Mouse (Mus musculus): ENCODE data around the gene Ccdc34. TPM values are rescaled to one million over a fixed set of nuclear protein-coding genes. Genes with fewer than 3 reads are reported as not detected.
"Not testable (repeated sequence)": the region's sequence is repeated elsewhere in the genome, so short reads cannot be mapped to it uniquely, and the experiment has no call there.

Ccdc34 gene
- polyA plus RNA-seq, 1 experiment from 2014 or later = 47.6 TPM

GRCm38 (mm10) chr2:110129396-110129795 lies 111.8 kb downstream of the Ccdc34 start:
- H3K27ac ChIP-seq = no peak overlapping the region
- no peak overlapping the region for H3K9ac ChIP-seq
- ATAC-seq (ENCODE audit: low FRiP score, low read depth) = no peak
- no peaks in the 10 kb centered on the region for H3K27me3 ChIP-seq
- H3K4me1 ChIP-seq = peaks cover 21% of the 10 kb centered on the region
- no peaks in the 10 kb centered on the region for H3K36me3 ChIP-seq
- H3K4me2 ChIP-seq (replicated peaks) = no peak overlapping the region
- H3K4me3 ChIP-seq = no peak overlapping the region
- 89% methylated on average over 2 of the region's 2 CpGs for WGBS
- H3K9me3 ChIP-seq = no peaks in the 10 kb centered on the region

- peaks cover 38% of the 10 kb centered on the region for H3K4me1 ChIP-seq
Observed at GRCm38 (mm10) chr2:110131573-110131972, 114.0 kb downstream of the Ccdc34 start.

GRCm38 (mm10) chr2:110133356-110134115 lies 115.9 kb downstream of the Ccdc34 start:
- Histone ChIP-seq H3K36me3 (no peaks in the 10 kb centered on the region), H3K4me1 (peaks cover 43% of the 10 kb centered on the region), H3K4me3 (no peak overlapping the region), H3K9ac (no peak overlapping the region), H3K27me3 (no peaks in the 10 kb centered on the region), H3K4me2 (replicated peaks) (no peak overlapping the region), H3K27ac (no peak overlapping the region; the same call in 1 of the 2 replicates), H3K9me3 (no peaks in the 10 kb centered on the region)
- no peak for ATAC-seq (ENCODE audit: low FRiP score, low read depth)
- 70% methylated on average over 3 of the region's 3 CpGs for WGBS

More at GRCm38 (mm10) chr2:110131573-110131972, 114.0 kb downstream of the Ccdc34 start:
- H3K9ac ChIP-seq = no peak overlapping the region
- no peak overlapping the region for H3K4me2 ChIP-seq (replicated peaks)
- no peaks in the 10 kb centered on the region for H3K36me3 ChIP-seq
- ATAC-seq (ENCODE audit: low FRiP score, low read depth) = no peak
- WGBS = 39% methylated on average over 2 of the region's 2 CpGs
- no peak overlapping the region for H3K27ac ChIP-seq
- H3K4me3 ChIP-seq = no peak overlapping the region
- H3K27me3 ChIP-seq = no peaks in the 10 kb centered on the region
- no peaks in the 10 kb centered on the region for H3K9me3 ChIP-seq

- no peak overlapping the region for H3K4me3 ChIP-seq
- H3K27ac ChIP-seq = peak overlapping the region; percentile 28; the same call in 1 of the 2 replicates
- H3K9ac ChIP-seq = no peak overlapping the region
- H3K4me2 ChIP-seq (replicated peaks) = no peak overlapping the region
- ATAC-seq (ENCODE audit: low FRiP score, low read depth) = peak; percentile 86
- no peaks in the 10 kb centered on the region for H3K9me3 ChIP-seq
- H3K4me1 ChIP-seq = peaks cover 43% of the 10 kb centered on the region
- no peaks in the 10 kb centered on the region for H3K36me3 ChIP-seq
- H3K27me3 ChIP-seq = no peaks in the 10 kb centered on the region
- WGBS = 17% methylated on average over 2 of the region's 2 CpGs
Observed at GRCm38 (mm10) chr2:110134765-110135594, 117.4 kb downstream of the Ccdc34 start.

GRCm38 (mm10) chr2:110137291-110137690 lies 119.7 kb downstream of the Ccdc34 start:
- Histone ChIP-seq H3K4me3 (no peak overlapping the region), H3K36me3 (no peaks in the 10 kb centered on the region), H3K9ac (no peak overlapping the region), H3K27ac (no peak overlapping the region), H3K9me3 (no peaks in the 10 kb centered on the region), H3K4me1 (peaks cover 35% of the 10 kb centered on the region), H3K27me3 (no peaks in the 10 kb centered on the region), H3K4me2 (replicated peaks) (no peak overlapping the region)
- 62% methylated on average over 1 of the region's 1 CpGs for WGBS
- no peak for ATAC-seq (ENCODE audit: low FRiP score, low read depth)

GRCm38 (mm10) chr2:110138096-110138495 lies 120.5 kb downstream of the Ccdc34 start:
- Histone ChIP-seq H3K4me1 (peaks cover 29% of the 10 kb centered on the region), H3K9ac (no peak overlapping the region), H3K36me3 (no peaks in the 10 kb centered on the region), H3K4me2 (replicated peaks) (no peak overlapping the region), H3K27me3 (no peaks in the 10 kb centered on the region), H3K4me3 (no peak overlapping the region), H3K9me3 (no peaks in the 10 kb centered on the region), H3K27ac (no peak overlapping the region)
- ATAC-seq (ENCODE audit: low FRiP score, low read depth) = no peak
- 91% methylated on average over 1 of the region's 1 CpGs for WGBS

- not testable (repeated sequence) for H3K36me3 ChIP-seq; H3K4me3 ChIP-seq; H3K4me2 ChIP-seq (replicated peaks); ATAC-seq (ENCODE audit: low FRiP score, low read depth); H3K4me1 ChIP-seq; H3K27ac ChIP-seq; H3K27me3 ChIP-seq; H3K9me3 ChIP-seq; H3K9ac ChIP-seq
Observed at GRCm38 (mm10) chr2:110147980-110148379, 130.4 kb downstream of the Ccdc34 start.

GRCm38 (mm10) chr2:110149246-110149645 lies 131.6 kb downstream of the Ccdc34 start:
- H3K27me3 ChIP-seq = no peaks in the 10 kb centered on the region

GRCm38 (mm10) chr2:110156321-110156720 lies 138.7 kb downstream of the Ccdc34 start:
- WGBS = 91% methylated on average over 2 of the region's 2 CpGs
- ATAC-seq (ENCODE audit: low FRiP score, low read depth) = no peak
- Histone ChIP-seq H3K36me3 (no peaks in the 10 kb centered on the region), H3K4me3 (no peak overlapping the region), H3K4me1 (peaks cover 5% of the 10 kb centered on the region; the same call in 1 of the 2 replicates), H3K9me3 (peaks cover 7% of the 10 kb centered on the region; the same call in 1 of the 2 replicates), H3K27me3 (no peaks in the 10 kb centered on the region), H3K27ac (no peak overlapping the region), H3K4me2 (replicated peaks) (no peak overlapping the region), H3K9ac (no peak overlapping the region)

More at GRCm38 (mm10) chr2:110149246-110149645, 131.6 kb downstream of the Ccdc34 start:
- no peaks in the 10 kb centered on the region for H3K36me3 ChIP-seq
- H3K4me1 ChIP-seq = peaks cover 6% of the 10 kb centered on the region; the same call in 1 of the 2 replicates
- no peaks in the 10 kb centered on the region for H3K9me3 ChIP-seq
- H3K27ac ChIP-seq = no peak overlapping the region
- no peak overlapping the region for H3K4me3 ChIP-seq
- H3K4me2 ChIP-seq (replicated peaks) = no peak overlapping the region
- ATAC-seq (ENCODE audit: low FRiP score, low read depth) = no peak
- no peak overlapping the region for H3K9ac ChIP-seq

- Histone ChIP-seq H3K4me1 (no peaks in the 10 kb centered on the region), H3K9ac (no peak overlapping the region), H3K4me3 (no peak overlapping the region), H3K27me3 (no peaks in the 10 kb centered on the region), H3K9me3 (no peaks in the 10 kb centered on the region), H3K4me2 (replicated peaks) (no peak overlapping the region), H3K27ac (no peak overlapping the region), H3K36me3 (no peaks in the 10 kb centered on the region)
- ATAC-seq (ENCODE audit: low FRiP score, low read depth) = no peak
- WGBS = 70% methylated on average over 4 of the region's 4 CpGs
Observed at GRCm38 (mm10) chr2:110165003-110165402, 147.4 kb downstream of the Ccdc34 start.

- Histone ChIP-seq H3K4me1 (no peaks in the 10 kb centered on the region), H3K4me2 (replicated peaks) (no peak overlapping the region), H3K9me3 (no peaks in the 10 kb centered on the region), H3K9ac (no peak overlapping the region), H3K27ac (no peak overlapping the region), H3K27me3 (no peaks in the 10 kb centered on the region), H3K4me3 (no peak overlapping the region), H3K36me3 (no peaks in the 10 kb centered on the region)
- ATAC-seq (ENCODE audit: low FRiP score, low read depth) = no peak
- 40% methylated on average over 4 of the region's 4 CpGs for WGBS
Observed at GRCm38 (mm10) chr2:110167694-110168093, 150.1 kb downstream of the Ccdc34 start.

GRCm38 (mm10) chr2:110168361-110168760 lies 150.7 kb downstream of the Ccdc34 start:
- peaks cover 6% of the 10 kb centered on the region for H3K4me1 ChIP-seq
- no peak overlapping the region for H3K4me3 ChIP-seq
- no peak for ATAC-seq (ENCODE audit: low FRiP score, low read depth)
- H3K4me2 ChIP-seq (replicated peaks) = no peak overlapping the region
- no peak overlapping the region for H3K27ac ChIP-seq
- H3K9ac ChIP-seq = no peak overlapping the region
- no peaks in the 10 kb centered on the region for H3K9me3 ChIP-seq
- H3K27me3 ChIP-seq = no peaks in the 10 kb centered on the region
- H3K36me3 ChIP-seq = no peaks in the 10 kb centered on the region

Data from limb, embryonic 13.5 days (tissue).